Comparison of ENCODE assay signal across 16 mouse cellular contexts in the genomic region with DNA sequence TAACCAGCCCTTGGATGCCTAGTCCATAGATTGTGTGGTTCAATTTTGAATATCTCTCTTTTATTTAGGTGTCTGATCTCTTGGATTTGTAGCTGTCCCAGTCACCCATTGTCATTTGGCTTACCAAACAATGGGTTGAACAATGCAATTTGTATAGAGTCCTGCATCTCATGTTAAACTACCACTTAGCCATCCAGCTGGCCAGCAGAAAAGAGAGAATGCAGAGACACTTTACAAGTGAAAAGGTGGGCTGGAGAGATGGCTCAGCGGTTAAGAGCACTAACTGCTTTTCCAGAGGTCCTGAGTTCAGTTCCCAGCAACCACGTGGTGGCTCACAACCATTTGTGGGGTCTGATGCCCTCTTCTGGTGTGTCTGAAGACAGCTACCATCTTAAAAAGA.
"Had no signal": no experiment of that assay in that cellular context is flagged by ENCODE, and none has a peak within 500 bp of the region (broad histone marks: within the 10 kb centered on the region; RNA-seq: fewer than 3 reads in every experiment).

No protein-coding gene starts in this region.

- H3K9me3 ChIP-seq: lung, embryonic 15.5 days; megakaryocyte, embryonic 14.5 days; midbrain, embryonic 13.5 days; midbrain, embryonic 15.5 days; neural tube, embryonic 12.5 days; stomach, embryonic 15.5 days had no signal

- ATAC-seq: lung, postnatal 0 days; midbrain, embryonic 13.5 days; midbrain, embryonic 15.5 days had no signal

- H3K4me3 ChIP-seq: lung, embryonic 15.5 days; megakaryocyte, embryonic 14.5 days; midbrain, embryonic 13.5 days; midbrain, embryonic 15.5 days; neural tube, embryonic 12.5 days; stomach, embryonic 15.5 days had no signal

- DNase-seq: lung, adult 2 months; lung, postnatal 14 days; lung, postnatal 36 days; right cerebral cortex, postnatal 14 days; thymus, adult 2 months; thymus, postnatal 25 days had no signal

- H3K27ac ChIP-seq: lung, embryonic 15.5 days; macrophage; midbrain, embryonic 13.5 days; midbrain, embryonic 15.5 days; neural tube, embryonic 12.5 days; stomach, embryonic 15.5 days; stomach, postnatal 0 days had no signal

- H3K4me1 ChIP-seq: lung, embryonic 15.5 days; megakaryocyte, embryonic 14.5 days; stomach, embryonic 15.5 days had no signal

- H3K36me3 ChIP-seq: lung, embryonic 15.5 days; midbrain, embryonic 13.5 days; midbrain, embryonic 15.5 days; neural tube, embryonic 12.5 days; stomach, embryonic 15.5 days had no signal

- H3K9ac ChIP-seq: lung, embryonic 15.5 days; midbrain, embryonic 13.5 days; midbrain, embryonic 15.5 days; neural tube, embryonic 12.5 days; stomach, embryonic 15.5 days had no signal

- H3K27me3 ChIP-seq: lung, embryonic 15.5 days; megakaryocyte, embryonic 14.5 days; midbrain, embryonic 13.5 days; midbrain, embryonic 15.5 days; neural tube, embryonic 12.5 days; stomach, embryonic 15.5 days had no signal

- H3K4me2 ChIP-seq: lung, embryonic 15.5 days; midbrain, embryonic 11.5 days; midbrain, embryonic 13.5 days; midbrain, embryonic 15.5 days; neural tube, embryonic 12.5 days; stomach, embryonic 15.5 days had no signal
